Mouse (Mus musculus) heart, embryonic 14.5 days (tissue): Measurements from ENCODE around the gene Gm4792. TPM values are rescaled to one million over a fixed set of nuclear protein-coding genes. Genes with fewer than 3 reads are reported as not detected.

Source experiments
- ATAC-seq: fragments of 200-750 bp; cut with Nextera tagmentation; 2 replicates; pipeline ENCODE4 v1.8.0; 2017; ENCODE audit warnings: low read depth, moderate TSS enrichment; ENCODE audit not compliant: insufficient number of reproducible peaks, insufficient read depth, low FRiP score
- H3K27ac ChIP-seq, 2 experiments: fragments of 200-500 bp in 1 of 2; fragments of 300-500 bp in 1 of 2; sonication (generic) in 1 of 2; replicated peaks in 1 of 2; 2 replicates each; pipeline ENCODE4 v1.5.1; 2012 to 2014; ENCODE audit warnings: low read depth in 2 of 2, low read length in 2 of 2, control low read depth in 1 of 2, mild to moderate bottlenecking in 1 of 2, mixed read lengths in 1 of 2; ENCODE audit not compliant: control insufficient read depth in 1 of 2, insufficient read depth in 1 of 2
- H3K27me3 ChIP-seq: fragments of 300-500 bp; sonication (generic); 2 replicates; pipeline ENCODE4 v1.6.1; 2014; ENCODE audit warnings: mild to moderate bottlenecking, low read length, control low read depth; ENCODE audit not compliant: control insufficient read depth, insufficient read depth
- H3K36me3 ChIP-seq: fragments of 300-500 bp; sonication (generic); 2 replicates; pipeline ENCODE4 v1.6.1; 2014; ENCODE audit warnings: mild to moderate bottlenecking, control low read depth, low read length, mixed read lengths; ENCODE audit not compliant: control insufficient read depth, insufficient read depth
- H3K4me1 ChIP-seq, 2 experiments: fragments of 200-500 bp in 1 of 2; fragments of 300-500 bp in 1 of 2; sonication (generic) in 1 of 2; 2 replicates each; pipeline ENCODE4 v1.6.1; 2012 to 2014; ENCODE audit warnings: low read length in 2 of 2, control low read depth in 1 of 2, mixed read lengths in 1 of 2; ENCODE audit not compliant: control insufficient read depth in 2 of 2, insufficient read depth in 2 of 2
- H3K4me2 ChIP-seq: fragments of 300-500 bp; sonication (generic); 2 replicates; pipeline ENCODE4 v1.6.1; 2014; ENCODE audit warnings: mild to moderate bottlenecking, low read length
- H3K4me3 ChIP-seq, 2 experiments: fragments of 200-500 bp in 1 of 2; fragments of 300-500 bp in 1 of 2; sonication (generic) in 1 of 2; 2 replicates each; pipeline ENCODE4 v1.5.1; 2012 to 2014; ENCODE audit warnings: low read length in 2 of 2, mild to moderate bottlenecking in 2 of 2, control low read depth in 1 of 2, low read depth in 1 of 2, moderate library complexity in 1 of 2; ENCODE audit not compliant: control insufficient read depth in 1 of 2, insufficient read depth in 1 of 2
- H3K9ac ChIP-seq: fragments of 300-500 bp; sonication (generic); 2 replicates; pipeline ENCODE4 v1.6.1; 2014; ENCODE audit warnings: mild to moderate bottlenecking, low read length
- H3K9me3 ChIP-seq: fragments of 300-500 bp; sonication (generic); 2 replicates; pipeline ENCODE4 v1.6.1; 2016; ENCODE audit warnings: low read length, control low read depth; ENCODE audit not compliant: control insufficient read depth
- WGBS: fragments of 180-500 bp; shearing (Covaris S2); extraction: QIAGEN DNeasy Blood & Tissue Kit; methylation state at CpG from one replicate; pipeline ENCODE4 v1.1.7; 2014; 5-methylcytosine and 5-hydroxymethylcytosine counted together
- polyA plus RNA-seq: library from polyadenylated mRNA; unstranded; fragments of >200 nt; fragmentation: Nextera tagmentation; extraction: Ambion mirVana; gene quantifications from 2 replicates; pipeline ENCODE4 v1.2.1, GENCODE M21; 2014

The Gm4792 gene
- polyA plus RNA-seq, 1 experiment from 2014 or later = not detected

DNA sequence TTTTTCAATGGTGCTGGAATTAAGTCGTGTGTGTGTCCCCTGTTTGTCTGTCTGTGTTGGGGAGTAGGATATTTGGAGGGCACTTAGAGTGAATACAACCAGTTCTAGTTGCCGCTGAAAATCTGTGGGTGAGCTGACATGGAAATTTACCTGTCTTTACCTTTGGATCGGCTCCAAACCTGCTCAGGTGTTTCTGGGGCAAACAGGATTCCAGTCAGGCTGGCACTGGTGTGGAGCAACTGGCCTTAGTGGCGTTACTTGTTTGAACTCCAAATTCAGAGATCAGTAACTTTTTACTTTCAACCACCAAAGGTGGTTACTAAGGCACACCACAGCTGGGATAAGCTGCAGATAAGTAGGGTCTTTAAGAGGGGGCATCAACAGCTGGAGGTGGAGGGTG is 14.6 kb upstream of the Gm4792 start:
- Histone ChIP-seq H3K4me2 (no peak overlapping the region), H3K4me3 (no peak overlapping the region), H3K9ac (no peak overlapping the region), H3K9me3 (no peaks in the 10 kb centered on the region), H3K4me1 (no peaks in the 10 kb centered on the region), H3K27ac (no peak overlapping the region), H3K36me3 (no peaks in the 10 kb centered on the region), H3K27me3 (peaks cover 7% of the 10 kb centered on the region; the same call in 1 of the 2 replicates)
- no peak for ATAC-seq
- WGBS = 77% methylated on average over 4 of the region's 4 CpGs

DNA sequence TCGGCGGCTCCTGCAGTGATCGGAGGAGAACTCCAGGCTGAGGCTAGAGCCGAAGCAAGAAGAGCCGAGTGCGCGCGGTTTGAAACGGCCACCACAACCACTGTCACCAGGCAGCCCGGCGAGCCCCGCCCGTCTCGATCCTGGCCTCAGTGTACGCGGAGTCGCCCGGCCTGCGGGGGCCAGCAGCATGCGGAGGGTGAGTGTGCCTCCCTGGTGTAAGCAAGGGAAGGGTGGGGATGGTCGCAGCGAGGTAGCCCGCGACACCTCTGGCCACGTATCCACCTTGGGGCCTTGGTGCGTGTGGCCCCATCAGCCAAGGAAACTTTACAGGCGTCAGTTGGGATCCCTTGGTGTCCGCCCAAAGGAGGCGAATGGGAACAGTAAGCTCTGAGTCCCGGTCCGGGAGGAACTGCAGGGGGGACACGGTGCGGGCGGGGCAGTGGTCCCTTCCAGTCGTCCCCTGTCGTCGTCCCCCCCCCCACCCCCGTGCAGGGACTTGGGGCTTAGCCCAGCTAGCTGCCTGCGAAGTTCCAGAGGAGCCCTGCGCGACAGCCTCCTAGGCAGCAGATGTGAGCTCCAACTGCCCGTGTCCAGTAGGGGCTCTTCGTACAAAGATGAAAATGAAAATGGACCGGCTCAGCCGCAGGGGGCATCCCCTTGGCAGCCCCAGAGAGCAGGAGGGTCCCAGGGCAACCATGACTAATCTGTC is 13.7 kb upstream of the Gm4792 start:
- peak; percentile 59 for ATAC-seq
- no peaks in the 10 kb centered on the region for H3K36me3 ChIP-seq
- peaks cover 7% of the 10 kb centered on the region; the same call in 1 of the 2 replicates for H3K27me3 ChIP-seq
- H3K9me3 ChIP-seq = no peaks in the 10 kb centered on the region
- H3K27ac ChIP-seq = no peak overlapping the region
- WGBS = under 1% methylated on average over 45 of the region's 45 CpGs
- H3K9ac ChIP-seq = peak overlapping the region; percentile 54
- H3K4me1 ChIP-seq = no peaks in the 10 kb centered on the region
- peak overlapping the region; percentile 45 to 56 for H3K4me3 ChIP-seq
- H3K4me2 ChIP-seq = peak overlapping the region; percentile 84

DNA sequence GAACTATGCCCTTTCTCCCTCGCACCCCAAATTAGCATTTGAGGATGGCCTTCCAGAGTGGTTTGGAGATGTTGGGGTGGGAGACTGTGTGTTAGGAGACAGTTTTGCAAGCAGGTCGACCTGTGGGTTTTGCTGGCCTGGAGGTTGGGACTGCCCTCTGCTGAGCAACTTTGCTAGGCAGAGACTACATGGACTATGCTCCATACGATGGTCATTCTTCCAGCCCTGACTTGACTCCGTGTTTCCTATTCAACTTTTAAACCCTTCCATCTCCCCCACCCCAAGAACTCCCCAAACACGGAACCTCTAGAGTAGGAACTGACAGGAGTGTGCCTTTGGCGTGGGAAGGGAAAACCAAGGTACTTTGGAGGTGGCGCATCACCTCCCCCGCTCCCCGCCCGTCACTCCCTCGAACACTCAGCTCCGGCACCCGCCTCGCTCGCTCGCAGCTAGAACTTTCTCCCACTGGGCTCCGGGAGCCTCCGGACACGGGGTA is 13.1 kb upstream of the Gm4792 start, which contains the start of gene Tmcc3:
Gene Tmcc3, plus strand, starts transcription at position 439 of the 496 bp plus-strand sequence.
- Histone ChIP-seq H3K4me1 (no peaks in the 10 kb centered on the region), H3K4me3 (peak within 1 kb of the TSS; percentile 45 to 56), H3K27me3 (peaks cover 7% of the 10 kb centered on the region; the same call in 1 of the 2 replicates), H3K36me3 (no peaks in the 10 kb centered on the region), H3K9me3 (no peaks in the 10 kb centered on the region), H3K4me2 (peak within 1 kb of the TSS; percentile 84), H3K27ac (no peak within 1 kb of the TSS), H3K9ac (peak within 1 kb of the TSS; percentile 54)
- 3% methylated on average over 19 of the region's 19 CpGs for WGBS
- no peak for ATAC-seq

DNA sequence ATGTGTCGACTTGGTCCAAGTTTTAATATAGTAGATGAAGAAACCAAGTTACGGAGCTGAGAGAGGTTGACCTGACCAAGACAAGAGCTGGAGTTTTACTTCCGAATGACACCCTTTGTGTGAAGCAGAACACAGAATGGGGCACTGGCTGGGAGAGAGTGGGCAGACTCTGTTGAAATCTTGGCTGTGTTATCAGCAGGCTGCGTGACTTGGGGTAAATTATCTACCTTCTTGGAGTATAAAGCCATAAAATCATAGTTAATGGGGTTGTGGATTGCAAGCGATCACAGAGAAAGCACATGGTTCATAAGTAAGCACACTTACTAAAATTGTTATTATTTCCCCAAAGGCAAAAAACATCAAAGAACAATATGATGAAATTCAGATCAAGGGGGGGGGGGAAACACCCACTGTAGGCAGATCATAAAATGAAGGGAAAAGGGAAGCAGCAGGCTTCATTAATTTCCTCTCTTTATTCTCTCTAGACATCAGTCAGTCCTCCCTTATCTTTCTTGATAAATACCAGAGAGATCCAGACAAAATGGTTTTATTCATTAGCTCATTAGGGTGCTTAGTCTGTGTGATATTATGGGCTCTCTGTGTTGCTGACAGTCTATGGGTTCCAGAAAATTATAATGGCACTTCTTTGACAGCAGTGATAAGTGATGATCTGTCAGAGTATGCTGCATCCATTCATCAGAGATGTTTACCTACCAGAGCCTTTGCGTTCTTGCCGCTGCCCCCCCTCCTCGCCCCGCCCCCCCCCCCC is 12.2 kb upstream of the Gm4792 start:
- WGBS = 65% methylated on average over 7 of the region's 9 CpGs
- Histone ChIP-seq H3K27me3 (peaks cover 7% of the 10 kb centered on the region; the same call in 1 of the 2 replicates), H3K27ac (no peak overlapping the region), H3K9me3 (no peaks in the 10 kb centered on the region), H3K4me3 (no peak overlapping the region), H3K9ac (no peak overlapping the region), H3K4me2 (no peak overlapping the region), H3K4me1 (no peaks in the 10 kb centered on the region), H3K36me3 (no peaks in the 10 kb centered on the region)
- no peak for ATAC-seq

DNA sequence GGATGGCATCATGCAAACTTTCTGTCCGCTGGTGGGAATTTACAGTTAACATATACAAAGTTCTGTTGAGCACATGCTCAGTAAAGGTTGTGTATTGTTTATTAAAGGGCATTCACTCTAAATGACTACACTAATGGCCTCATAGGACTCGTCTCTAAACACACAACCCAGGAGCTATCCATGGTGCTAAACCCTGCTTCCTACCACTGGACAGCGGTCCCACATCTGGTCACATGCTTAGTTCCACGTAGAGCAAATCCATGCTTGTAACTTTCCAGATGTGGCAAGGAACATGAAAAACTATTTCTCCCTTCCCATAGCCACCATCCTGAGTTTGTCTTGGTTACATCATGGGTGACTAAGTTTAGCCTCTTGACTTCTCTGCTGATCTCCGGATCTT is 7.0 kb upstream of the Gm4792 start:
- ATAC-seq = no peak
- no peaks in the 10 kb centered on the region for H3K4me1 ChIP-seq
- WGBS = 48% methylated on average over 5 of the region's 5 CpGs
- no peak overlapping the region for H3K4me3 ChIP-seq
- no peak overlapping the region for H3K9ac ChIP-seq
- no peaks in the 10 kb centered on the region for H3K27me3 ChIP-seq
- no peaks in the 10 kb centered on the region for H3K9me3 ChIP-seq
- no peak overlapping the region for H3K27ac ChIP-seq
- H3K36me3 ChIP-seq = no peaks in the 10 kb centered on the region
- no peak overlapping the region for H3K4me2 ChIP-seq

DNA sequence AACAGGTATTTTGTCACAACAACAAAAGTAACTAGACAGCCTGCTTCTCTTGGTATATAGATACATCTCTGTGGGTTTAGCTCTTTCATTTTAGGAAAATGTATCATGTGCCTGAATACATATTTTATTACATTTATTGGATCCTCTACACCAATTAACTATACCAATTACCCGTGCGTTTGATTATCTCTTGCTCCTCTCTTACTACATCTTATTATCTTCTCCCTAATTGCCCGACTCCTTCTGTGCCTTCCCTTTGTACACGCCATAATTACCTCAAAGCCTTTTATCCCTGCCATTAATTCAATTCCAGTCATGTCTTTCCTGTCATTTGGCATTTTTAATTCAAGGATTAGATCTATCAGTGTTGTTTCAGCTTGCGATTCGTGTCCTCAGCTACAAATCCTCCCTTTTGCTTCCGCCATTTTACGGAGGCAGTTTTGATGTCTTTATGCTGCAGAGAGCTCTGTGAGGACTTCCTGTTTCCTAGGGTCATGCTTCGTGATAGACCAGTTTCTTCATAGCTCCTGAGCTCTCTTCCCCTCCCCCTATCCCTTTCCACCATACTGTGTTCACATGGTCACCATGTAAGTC is 5.7 kb upstream of the Gm4792 start:
- Histone ChIP-seq H3K27ac (no peak overlapping the region), H3K4me2 (no peak overlapping the region), H3K4me1 (no peaks in the 10 kb centered on the region), H3K27me3 (no peaks in the 10 kb centered on the region), H3K36me3 (no peaks in the 10 kb centered on the region), H3K9ac (no peak overlapping the region), H3K9me3 (no peaks in the 10 kb centered on the region), H3K4me3 (no peak overlapping the region)
- 78% methylated on average over 9 of the region's 9 CpGs for WGBS
- no peak for ATAC-seq

DNA sequence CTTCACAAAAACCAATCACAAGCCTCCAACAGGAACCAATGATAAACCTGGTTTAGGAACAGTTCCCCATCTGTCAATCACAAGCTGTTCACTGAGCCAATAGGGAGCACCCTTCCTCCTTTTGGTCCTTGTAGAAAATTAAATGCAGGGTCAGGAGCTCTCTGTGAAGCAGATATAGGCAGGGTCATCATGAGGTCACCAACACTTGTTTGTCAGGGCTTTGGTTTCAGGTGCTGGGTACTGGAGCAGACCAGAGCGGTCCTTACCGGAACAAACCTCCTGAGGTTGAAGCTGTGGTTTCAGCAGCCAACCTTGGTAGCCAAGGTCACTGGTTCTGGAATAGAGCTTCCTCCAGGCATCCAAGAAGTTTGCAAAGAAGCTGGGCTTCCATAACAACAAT is 798 bp upstream of the Gm4792 start:
- Histone ChIP-seq H3K9ac (no peak overlapping the region), H3K9me3 (no peaks in the 10 kb centered on the region), H3K4me1 (no peaks in the 10 kb centered on the region), H3K27ac (no peak overlapping the region), H3K27me3 (no peaks in the 10 kb centered on the region), H3K36me3 (no peaks in the 10 kb centered on the region), H3K4me3 (no peak overlapping the region), H3K4me2 (no peak overlapping the region)
- no peak for ATAC-seq
- 75% methylated on average over 2 of the region's 2 CpGs for WGBS
